Mouse (Mus musculus) forebrain, embryonic 16.5 days (tissue): ENCODE measurements around the gene Pik3ip1. TPM values are rescaled to one million over a fixed set of nuclear protein-coding genes. Genes with fewer than 3 reads are reported as not detected.

ENCODE experiments used
- ATAC-seq: fragments of 200-750 bp; cut with Nextera tagmentation; 2 replicates; pipeline ENCODE4 v1.8.0; 2017; ENCODE audit warnings: mild to moderate bottlenecking, moderate library complexity
- H3K27ac ChIP-seq: fragments of 300-500 bp; sonication (generic); 2 replicates; pipeline ENCODE4 v1.5.1; 2014; ENCODE audit warnings: low read length, control low read depth
- H3K27me3 ChIP-seq: fragments of 300-500 bp; sonication (generic); replicated peaks from 2 replicates; pipeline ENCODE4 v1.6.1; 2014; ENCODE audit warnings: low read length; ENCODE audit not compliant: control insufficient read depth, insufficient read depth
- H3K36me3 ChIP-seq: fragments of 300-500 bp; sonication (generic); 2 replicates; pipeline ENCODE4 v1.6.1; 2014; ENCODE audit not compliant: control insufficient read depth, insufficient read depth
- H3K4me1 ChIP-seq: fragments of 300-500 bp; sonication (generic); replicated peaks from 2 replicates; pipeline ENCODE4 v1.6.1; 2014; ENCODE audit warnings: low read length; ENCODE audit not compliant: control insufficient read depth, insufficient read depth
- H3K4me2 ChIP-seq: fragments of 300-500 bp; sonication (generic); 2 replicates; pipeline ENCODE4 v1.6.1; 2014; ENCODE audit warnings: mild to moderate bottlenecking, low read length, control low read depth
- H3K4me3 ChIP-seq: fragments of 300-500 bp; sonication (generic); replicated peaks from 2 replicates; pipeline ENCODE4 v1.5.1; 2014; ENCODE audit warnings: mild to moderate bottlenecking, low read length, control low read depth
- H3K9ac ChIP-seq: fragments of 300-500 bp; sonication (generic); replicated peaks from 2 replicates; pipeline ENCODE4 v1.6.1; 2014; ENCODE audit warnings: low read depth, low read length, control low read depth
- H3K9me3 ChIP-seq: fragments of 300-500 bp; sonication (generic); 2 replicates; pipeline ENCODE4 v1.6.1; 2016; ENCODE audit warnings: low read length; ENCODE audit not compliant: control insufficient read depth
- whole genome bisulfite sequencing: fragments of 180-500 bp; shearing (Covaris S2); extraction: QIAGEN DNeasy Blood & Tissue Kit; methylation state at CpG from one replicate; pipeline ENCODE4 v1.1.7; 2014; 5-methylcytosine and 5-hydroxymethylcytosine counted together
- polyA plus RNA-seq: library from polyadenylated mRNA; unstranded; fragments of >200 nt; fragmentation: Nextera tagmentation; extraction: Ambion mirVana; gene quantifications from 2 replicates; pipeline ENCODE4 v1.2.1, GENCODE M21; 2015

Pik3ip1 gene
- polyA plus RNA-seq, 1 experiment from 2014 or later, result 36.1 TPM

- no peak overlapping the region for H3K9ac ChIP-seq
- WGBS, result 81% methylated on average over 1 of the region's 1 CpGs
- no peak overlapping the region for H3K27ac ChIP-seq
- H3K4me1 ChIP-seq, result no peaks in the 10 kb centered on the region
- H3K36me3 ChIP-seq, result peaks cover 25% of the 10 kb centered on the region
- no peaks in the 10 kb centered on the region for H3K9me3 ChIP-seq
- no peak for ATAC-seq
- H3K4me2 ChIP-seq, result no peak overlapping the region
- no peaks in the 10 kb centered on the region for H3K27me3 ChIP-seq
- no peak overlapping the region for H3K4me3 ChIP-seq
These were observed 16.9 kb upstream of the Pik3ip1 start for GRCm38 (mm10) chr11:3313294-3313693.

GRCm38 (mm10) chr11:3314148-3314547 lies 16.1 kb upstream of the Pik3ip1 start:
- Histone ChIP-seq H3K36me3 (peaks cover 17% of the 10 kb centered on the region), H3K9ac (no peak overlapping the region), H3K4me1 (no peaks in the 10 kb centered on the region), H3K4me2 (no peak overlapping the region), H3K27me3 (no peaks in the 10 kb centered on the region), H3K27ac (no peak overlapping the region), H3K4me3 (no peak overlapping the region), H3K9me3 (no peaks in the 10 kb centered on the region)
- peak; percentile 73 for ATAC-seq
- 17% methylated on average over 2 of the region's 2 CpGs for WGBS

- Histone ChIP-seq H3K4me3 (no peak overlapping the region), H3K27me3 (no peaks in the 10 kb centered on the region), H3K4me1 (no peaks in the 10 kb centered on the region), H3K9me3 (no peaks in the 10 kb centered on the region), H3K4me2 (no peak overlapping the region), H3K9ac (no peak overlapping the region), H3K36me3 (no peaks in the 10 kb centered on the region), H3K27ac (no peak overlapping the region)
- 88% methylated on average over 3 of the region's 3 CpGs for WGBS
- ATAC-seq, result no peak
These were observed 11.9 kb upstream of the Pik3ip1 start for GRCm38 (mm10) chr11:3318286-3318685.

GRCm38 (mm10) chr11:3328271-3328670 lies 1.9 kb upstream of the Pik3ip1 start:
- Histone ChIP-seq H3K9me3 (no peaks in the 10 kb centered on the region), H3K27ac (no peak overlapping the region), H3K36me3 (0 out of 2 replicates have a peak, but pooled peaks cover 2% of the 10 kb centered on the region), H3K4me3 (no peak overlapping the region), H3K4me2 (no peak overlapping the region), H3K9ac (no peak overlapping the region), H3K4me1 (peaks cover 15% of the 10 kb centered on the region), H3K27me3 (no peaks in the 10 kb centered on the region)
- 78% methylated on average over 5 of the region's 5 CpGs for WGBS
- ATAC-seq, result no peak

- ATAC-seq, result no peak
- H3K27ac ChIP-seq, result no peak overlapping the region
- no peak overlapping the region for H3K4me2 ChIP-seq
- no peak overlapping the region for H3K9ac ChIP-seq
- peaks cover 5% of the 10 kb centered on the region; the same call in 1 of the 2 replicates for H3K36me3 ChIP-seq
- H3K4me1 ChIP-seq, result peaks cover 15% of the 10 kb centered on the region
- H3K4me3 ChIP-seq, result no peak overlapping the region
- no peaks in the 10 kb centered on the region for H3K27me3 ChIP-seq
- WGBS, result 74% methylated on average over 11 of the region's 11 CpGs
- no peaks in the 10 kb centered on the region for H3K9me3 ChIP-seq
These were observed 1.1 kb upstream of the Pik3ip1 start for GRCm38 (mm10) chr11:3328806-3329775.

- H3K27ac ChIP-seq, result peak overlapping the region; percentile 84
- peak overlapping the region; percentile 59 for H3K4me3 ChIP-seq
- H3K4me1 ChIP-seq, result peaks cover 15% of the 10 kb centered on the region
- H3K27me3 ChIP-seq, result no peaks in the 10 kb centered on the region
- peak overlapping the region; percentile 99 for H3K4me2 ChIP-seq
- H3K9ac ChIP-seq, result peak overlapping the region; percentile 70
- H3K36me3 ChIP-seq, result peaks cover 7% of the 10 kb centered on the region; the same call in 1 of the 2 replicates
- WGBS, result 0% methylated on average over 9 of the region's 9 CpGs
- ATAC-seq, result peak; percentile 36
- H3K9me3 ChIP-seq, result no peaks in the 10 kb centered on the region
These were observed 365 bp downstream of the Pik3ip1 start for GRCm38 (mm10) chr11:3330566-3330965.

GRCm38 (mm10) chr11:3330991-3331750 lies 970 bp downstream of the Pik3ip1 start:
- Histone ChIP-seq H3K9me3 (no peaks in the 10 kb centered on the region), H3K4me3 (peak overlapping the region; percentile 59), H3K4me1 (peaks cover 15% of the 10 kb centered on the region), H3K9ac (peak overlapping the region; percentile 70), H3K27ac (peak overlapping the region; percentile 84), H3K36me3 (peaks cover 7% of the 10 kb centered on the region; the same call in 1 of the 2 replicates), H3K4me2 (peak overlapping the region; percentile 99), H3K27me3 (no peaks in the 10 kb centered on the region)
- 3% methylated on average over 14 of the region's 14 CpGs for WGBS
- ATAC-seq, result no peak

- H3K9ac ChIP-seq, result peak overlapping the region; percentile 70
- no peaks in the 10 kb centered on the region for H3K27me3 ChIP-seq
- peak overlapping the region; percentile 82 for H3K27ac ChIP-seq
- H3K9me3 ChIP-seq, result no peaks in the 10 kb centered on the region
- H3K4me2 ChIP-seq, result peak overlapping the region; percentile 99
- under 1% methylated on average over 70 of the region's 75 CpGs for WGBS
- peak overlapping the region; percentile 59 for H3K4me3 ChIP-seq
- ATAC-seq, result peak; percentile 98
- peaks cover 17% of the 10 kb centered on the region for H3K4me1 ChIP-seq
- H3K36me3 ChIP-seq, result peaks cover 7% of the 10 kb centered on the region; the same call in 1 of the 2 replicates
These were observed 1.8 kb downstream of the Pik3ip1 start for GRCm38 (mm10) chr11:3331756-3332642.
